Mouse (Mus musculus) embryonic facial prominence, embryonic 15.5 days (tissue): ENCODE measurements around the gene Sgtb. TPM values are rescaled to one million over a fixed set of nuclear protein-coding genes. Genes with fewer than 3 reads are reported as not detected.

Experiments
- ATAC-seq: fragments of 200-750 bp; cut with Nextera tagmentation; 2 replicates; pipeline ENCODE4 v1.8.0; 2017; ENCODE audit warnings: low read depth, moderate TSS enrichment; ENCODE audit not compliant: insufficient number of reproducible peaks, low FRiP score, low TSS enrichment
- H3K27ac ChIP-seq: fragments of 300-500 bp; sonication (generic); replicated peaks from 2 replicates; pipeline ENCODE4 v1.5.1; 2015; ENCODE audit warnings: mild to moderate bottlenecking, inconsistent platforms
- H3K27me3 ChIP-seq: fragments of 300-500 bp; sonication (generic); 2 replicates; pipeline ENCODE4 v1.6.1; 2015; ENCODE audit warnings: inconsistent platforms
- H3K36me3 ChIP-seq: fragments of 300-500 bp; sonication (generic); 2 replicates; pipeline ENCODE4 v1.6.1; 2015; ENCODE audit warnings: mild to moderate bottlenecking, inconsistent platforms
- H3K4me1 ChIP-seq: fragments of 300-500 bp; sonication (generic); 2 replicates; pipeline ENCODE4 v1.6.1; 2015; ENCODE audit warnings: inconsistent platforms
- H3K4me2 ChIP-seq: fragments of 300-500 bp; sonication (generic); replicated peaks from 2 replicates; pipeline ENCODE4 v1.6.1; 2015; ENCODE audit warnings: mild to moderate bottlenecking, inconsistent platforms
- H3K4me3 ChIP-seq: fragments of 300-500 bp; sonication (generic); replicated peaks from 2 replicates; pipeline ENCODE4 v1.5.1; 2015; ENCODE audit warnings: mild to moderate bottlenecking, inconsistent platforms
- H3K9ac ChIP-seq: fragments of 300-500 bp; sonication (generic); 2 replicates; pipeline ENCODE4 v1.6.1; 2015; ENCODE audit warnings: inconsistent platforms
- H3K9me3 ChIP-seq: fragments of 300-500 bp; sonication (generic); replicated peaks from 2 replicates; pipeline ENCODE4 v1.6.1; 2016; ENCODE audit warnings: inconsistent platforms
- WGBS: fragments of 180-500 bp; shearing (Covaris S2); methylation state at CpG from one replicate; pipeline ENCODE4 v1.1.7; 2015; 5-methylcytosine and 5-hydroxymethylcytosine counted together
- polyA plus RNA-seq: library from polyadenylated mRNA; unstranded; fragments of >200 nt; fragmentation: Nextera tagmentation; extraction: Ambion mirVana; gene quantifications from 2 replicates; pipeline ENCODE4 v1.2.1, GENCODE M21; 2015

The Sgtb gene
- polyA plus RNA-seq, 1 experiment from 2014 or later: 8.7 TPM

- H3K4me2 ChIP-seq: peak overlapping the region; percentile 99
- no peak for ATAC-seq
- 44% methylated on average over 7 of the region's 7 CpGs for WGBS
- H3K4me1 ChIP-seq: peaks cover 3% of the 10 kb centered on the region
- no peaks in the 10 kb centered on the region for H3K9me3 ChIP-seq
- H3K36me3 ChIP-seq: 0 out of 2 replicates have a peak, but pooled peaks cover 7% of the 10 kb centered on the region
- no peak overlapping the region for H3K9ac ChIP-seq
- no peak overlapping the region for H3K27ac ChIP-seq
- H3K4me3 ChIP-seq: peak overlapping the region; percentile 84
- H3K27me3 ChIP-seq: no peaks in the 10 kb centered on the region
These were observed 985 bp downstream of the Sgtb start for GRCm38 (mm10) chr13:104110526-104110925.

- Histone ChIP-seq H3K9ac (no peak overlapping the region), H3K4me1 (peaks cover 3% of the 10 kb centered on the region), H3K36me3 (0 out of 2 replicates have a peak, but pooled peaks cover 12% of the 10 kb centered on the region), H3K27me3 (no peaks in the 10 kb centered on the region), H3K27ac (0 out of 2 replicates have a peak overlapping the region, but pooled peaks have one; percentile 9), H3K9me3 (no peaks in the 10 kb centered on the region), H3K4me2 (peak overlapping the region; percentile 21), H3K4me3 (no peak overlapping the region)
- 20% methylated on average over 12 of the region's 12 CpGs for WGBS
- ATAC-seq: no peak
These were observed 2.8 kb downstream of the Sgtb start for GRCm38 (mm10) chr13:104112266-104112900.

- Histone ChIP-seq H3K9ac (no peak overlapping the region), H3K4me1 (peaks cover 3% of the 10 kb centered on the region), H3K27me3 (no peaks in the 10 kb centered on the region), H3K9me3 (no peaks in the 10 kb centered on the region), H3K36me3 (0 out of 2 replicates have a peak, but pooled peaks cover 18% of the 10 kb centered on the region), H3K4me2 (no peak overlapping the region), H3K4me3 (no peak overlapping the region), H3K27ac (no peak overlapping the region)
- WGBS: 91% methylated on average over 4 of the region's 4 CpGs
- no peak for ATAC-seq
These were observed 4.2 kb downstream of the Sgtb start for GRCm38 (mm10) chr13:104113782-104114181.

GRCm38 (mm10) chr13:104114827-104115226, 5.3 kb downstream of the Sgtb start:
- Histone ChIP-seq H3K4me2 (no peak overlapping the region), H3K27ac (no peak overlapping the region), H3K4me1 (peaks cover 3% of the 10 kb centered on the region), H3K9me3 (no peaks in the 10 kb centered on the region), H3K9ac (no peak overlapping the region), H3K27me3 (no peaks in the 10 kb centered on the region), H3K4me3 (no peak overlapping the region), H3K36me3 (0 out of 2 replicates have a peak, but pooled peaks cover 19% of the 10 kb centered on the region)
- no peak for ATAC-seq
- WGBS: 92% methylated on average over 2 of the region's 2 CpGs

GRCm38 (mm10) chr13:104122078-104122840, 12.7 kb downstream of the Sgtb start:
- Histone ChIP-seq H3K27me3 (no peaks in the 10 kb centered on the region), H3K9me3 (no peaks in the 10 kb centered on the region), H3K36me3 (peaks cover 15% of the 10 kb centered on the region), H3K27ac (no peak overlapping the region), H3K4me1 (no peaks in the 10 kb centered on the region), H3K4me2 (peak overlapping the region; percentile 19), H3K9ac (no peak overlapping the region), H3K4me3 (no peak overlapping the region)
- WGBS: 59% methylated on average over 17 of the region's 17 CpGs
- ATAC-seq: no peak

- no peak overlapping the region for H3K4me3 ChIP-seq
- H3K9me3 ChIP-seq: no peaks in the 10 kb centered on the region
- no peaks in the 10 kb centered on the region for H3K4me1 ChIP-seq
- H3K27me3 ChIP-seq: no peaks in the 10 kb centered on the region
- H3K4me2 ChIP-seq: no peak overlapping the region
- no peak for ATAC-seq
- no peak overlapping the region for H3K27ac ChIP-seq
- no peak overlapping the region for H3K9ac ChIP-seq
- H3K36me3 ChIP-seq: peaks cover 9% of the 10 kb centered on the region
- 87% methylated on average over 20 of the region's 20 CpGs for WGBS
These were observed 14.3 kb downstream of the Sgtb start for GRCm38 (mm10) chr13:104123662-104124381.

- Histone ChIP-seq H3K27me3 (no peaks in the 10 kb centered on the region), H3K4me1 (no peaks in the 10 kb centered on the region), H3K36me3 (0 out of 2 replicates have a peak, but pooled peaks cover 6% of the 10 kb centered on the region), H3K4me3 (no peak overlapping the region), H3K9me3 (no peaks in the 10 kb centered on the region), H3K4me2 (no peak overlapping the region), H3K27ac (no peak overlapping the region), H3K9ac (no peak overlapping the region)
- no peak for ATAC-seq
- 88% methylated on average over 2 of the region's 2 CpGs for WGBS
These were observed 23.0 kb downstream of the Sgtb start for GRCm38 (mm10) chr13:104132561-104132960.

GRCm38 (mm10) chr13:104134510-104135085, 25.1 kb downstream of the Sgtb start:
- no peak overlapping the region for H3K4me3 ChIP-seq
- no peaks in the 10 kb centered on the region for H3K4me1 ChIP-seq
- 0 out of 2 replicates have a peak, but pooled peaks cover 11% of the 10 kb centered on the region for H3K36me3 ChIP-seq
- H3K9me3 ChIP-seq: no peaks in the 10 kb centered on the region
- WGBS: 84% methylated on average over 4 of the region's 4 CpGs
- no peak overlapping the region for H3K27ac ChIP-seq
- no peak overlapping the region for H3K4me2 ChIP-seq
- H3K9ac ChIP-seq: no peak overlapping the region
- no peak for ATAC-seq
- H3K27me3 ChIP-seq: no peaks in the 10 kb centered on the region

GRCm38 (mm10) chr13:104139369-104140209, 30.0 kb downstream of the Sgtb start:
- 41% methylated on average over 13 of the region's 13 CpGs for whole genome bisulfite sequencing
- no peak for ATAC-seq
- Histone ChIP-seq H3K36me3 (peaks cover 38% of the 10 kb centered on the region), H3K27me3 (no peaks in the 10 kb centered on the region), H3K4me2 (0 out of 2 replicates have a peak overlapping the region, but pooled peaks have one; percentile 23), H3K9me3 (no peaks in the 10 kb centered on the region), H3K9ac (no peak overlapping the region), H3K27ac (no peak overlapping the region), H3K4me3 (no peak overlapping the region), H3K4me1 (no peaks in the 10 kb centered on the region)

GRCm38 (mm10) chr13:104144871-104145270, 35.3 kb downstream of the Sgtb start:
- H3K9ac ChIP-seq: no peak overlapping the region
- no peaks in the 10 kb centered on the region for H3K4me1 ChIP-seq
- H3K36me3 ChIP-seq: peaks cover 69% of the 10 kb centered on the region
- H3K4me3 ChIP-seq: no peak overlapping the region
- 76% methylated on average over 9 of the region's 9 CpGs for WGBS
- H3K4me2 ChIP-seq: no peak overlapping the region
- no peaks in the 10 kb centered on the region for H3K27me3 ChIP-seq
- no peaks in the 10 kb centered on the region for H3K9me3 ChIP-seq
- H3K27ac ChIP-seq: no peak overlapping the region
- no peak for ATAC-seq
